Mouse (Mus musculus): ENCODE measurements at regions not wholly inside any gene's neighbourhood (a gene's known extent, or its start where the extent isn't known, plus 50 kb on each side); places are given as distances from the start of the nearest gene placed in this dataset.

DNA sequence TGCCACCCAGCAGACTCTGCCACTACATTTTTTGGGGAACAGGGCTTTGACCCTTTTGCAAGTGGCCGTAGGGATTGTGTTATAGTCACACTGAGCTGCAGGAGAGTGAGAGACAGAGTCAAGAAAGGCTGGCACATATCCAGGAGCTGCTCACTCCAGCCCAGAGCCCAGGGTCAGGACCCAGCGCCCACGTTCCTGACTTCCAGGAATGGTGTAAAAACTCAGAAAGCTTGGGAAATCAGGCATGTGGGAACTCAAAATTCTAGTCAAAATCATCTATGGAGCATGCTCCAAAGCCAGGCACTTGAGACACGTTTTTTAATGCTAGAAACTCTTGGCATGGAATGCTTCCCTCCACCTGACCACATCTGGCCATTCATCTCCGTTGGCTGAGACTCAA lies 146.7 kb upstream of the Runx1 start:
- TF ChIP-seq CTCF (conservative IDR thresholded peaks at IDR 0.05; ENCODE audit: low read length): no peak
- TF ChIP-seq NANOG (IDR thresholded peaks at IDR 0.05; ENCODE audit: borderline replicate concordance, low read length): no peak
- no peak for TF ChIP-seq POU5F1 (IDR thresholded peaks at IDR 0.05; ENCODE audit: borderline replicate concordance, low read length)

Data from E14TG2a.4 (cell line).